Comparison of ENCODE assay signal across 29 mouse cellular contexts in the genomic region with DNA sequence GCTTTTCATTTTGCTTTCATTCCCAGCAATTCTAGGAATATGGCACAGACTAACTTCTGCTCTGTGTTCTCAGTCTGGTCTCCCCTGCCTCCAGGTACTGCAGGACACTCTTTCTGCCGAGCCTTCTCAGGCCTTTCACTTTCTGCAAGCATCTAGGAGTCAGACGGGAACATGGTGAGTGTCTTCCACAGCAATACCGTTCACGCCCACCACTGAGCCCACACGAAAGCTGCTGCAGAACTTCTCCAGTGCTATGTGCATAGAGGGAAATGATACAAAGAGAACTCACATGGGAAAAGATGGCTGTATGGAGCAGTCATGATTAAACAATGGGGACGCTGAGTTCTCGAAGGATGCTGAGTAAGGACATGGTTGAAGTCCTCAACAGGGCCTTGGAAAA. TPM values are rescaled to one million over a fixed set of nuclear protein-coding genes. Genes with fewer than 3 reads are reported as not detected.
DNase-seq lines count a peak whose midpoint lies in the region; ATAC-seq and TF ChIP-seq lines count a peak whose summit lies in the region.
"Had no signal": no experiment of that assay in that cellular context is flagged by ENCODE, and none has a peak within 500 bp of the region (broad histone marks: within the 10 kb centered on the region; RNA-seq: fewer than 3 reads in every experiment).

No protein-coding gene starts in this region.

- no peak for ATAC-seq in forebrain, embryonic 16.5 days
- no peak for ATAC-seq in midbrain, embryonic 11.5 days (ENCODE audit: low FRiP score)
- ATAC-seq: inflammation-experienced regulatory T-cells, adult 6 months had no signal

- peak; percentile 89 for DNase-seq in brain, adult 2 months (ENCODE audit: low read depth, low spot score)
- DNase-seq in layer of hippocampus, postnatal 14 days (ENCODE audit: low spot score in 2 of 2), result peak; percentile 41 to 74
- DNase-seq in left cerebral cortex, postnatal 25 days (ENCODE audit: low spot score in 2 of 2), result peak; percentile 66 to 91
- DNase-seq in gastrocnemius, postnatal 14 days, result no peak
- no peak for DNase-seq in urinary bladder, postnatal 4 days (ENCODE audit: low spot score in 2 of 2)
- no peak for DNase-seq in midbrain, embryonic 11.5 days (ENCODE audit: low spot score, missing footprints)
- DNase-seq: adrenal gland, postnatal 10 days; cerebellum, adult 11 months; cerebellum, postnatal 14 days; gastrocnemius, adult 2 months; heart, postnatal 14 days; kidney, adult 9 months; kidney, postnatal 25 days; lung, embryonic 14.5 days; lung, postnatal 36 days; spleen, adult 18-20 months; thymus, postnatal 4 days had no signal

- no peaks in the 10 kb centered on the region for H3K9me3 ChIP-seq in forebrain, embryonic 16.5 days (ENCODE audit: control insufficient read depth, low read length)
- no peaks in the 10 kb centered on the region for H3K9me3 ChIP-seq in midbrain, embryonic 11.5 days (ENCODE audit: control insufficient read depth, low read length)
- H3K9me3 ChIP-seq: heart, embryonic 12.5 days had no signal

- H3K4me2 ChIP-seq in forebrain, embryonic 16.5 days (ENCODE audit: low read length), result no peak overlapping the region
- H3K4me2 ChIP-seq in midbrain, embryonic 11.5 days, result no peak overlapping the region
- H3K4me2 ChIP-seq: heart, embryonic 12.5 days; hindbrain, embryonic 13.5 days; liver, embryonic 11.5 days; lung, embryonic 14.5 days had no signal

- peak overlapping the region; percentile 57; the same call in 1 of the 2 replicates for H3K27ac ChIP-seq in cortical plate, adult 2 months (ENCODE audit: insufficient read depth, low read length)
- H3K27ac ChIP-seq in forebrain, embryonic 16.5 days (ENCODE audit: low read length), result no peak overlapping the region
- H3K27ac ChIP-seq in midbrain, embryonic 11.5 days (ENCODE audit: low read depth, low read length), result no peak overlapping the region
- H3K27ac ChIP-seq: gastrocnemius, adult 2 months; hindbrain, embryonic 13.5 days had no signal

- no peak overlapping the region for H3K9ac ChIP-seq in forebrain, embryonic 16.5 days (replicated peaks; ENCODE audit: low read depth, low read length)
- no peak overlapping the region for H3K9ac ChIP-seq in midbrain, embryonic 11.5 days (ENCODE audit: low read length)
- H3K9ac ChIP-seq: heart, embryonic 12.5 days; hindbrain, embryonic 13.5 days; lung, embryonic 14.5 days had no signal

- no peak for TF ChIP-seq CTCF in cortical plate, adult 2 months (IDR thresholded peaks at IDR 0.05; ENCODE audit: extremely low read depth, insufficient read depth, low read length)

- H3K36me3 ChIP-seq in forebrain, embryonic 16.5 days (ENCODE audit: control insufficient read depth, insufficient read depth), result no peaks in the 10 kb centered on the region
- H3K36me3 ChIP-seq in midbrain, embryonic 11.5 days (ENCODE audit: control insufficient read depth, insufficient read depth, low read length), result no peaks in the 10 kb centered on the region
- H3K36me3 ChIP-seq: heart, embryonic 12.5 days; hindbrain, embryonic 13.5 days had no signal

- intact Hi-C loops in left cerebral cortex, postnatal 25 days (cut with DNase I), result loop anchor here (5.0 kb wide), 1 partner anchor 84 kb away; no protein-coding TSS in a partner anchor
- intact Hi-C loops in gastrocnemius, postnatal 14 days (cut with DNase I; ENCODE audit: low total_unique reads), result no loop called here

- no peak for TF ChIP-seq POLR2A in cortical plate, adult 2 months (IDR thresholded peaks at IDR 0.05; ENCODE audit: extremely low read depth, insufficient read depth, low read length)

- H3K4me3 ChIP-seq in cortical plate, adult 2 months (ENCODE audit: insufficient read depth, low read length), result no peak overlapping the region
- H3K4me3 ChIP-seq in forebrain, embryonic 16.5 days (replicated peaks; ENCODE audit: low read length), result no peak overlapping the region
- no peak overlapping the region for H3K4me3 ChIP-seq in midbrain, embryonic 11.5 days (ENCODE audit: low read depth, low read length)
- H3K4me3 ChIP-seq: gastrocnemius, adult 2 months; heart, embryonic 12.5 days; hindbrain, embryonic 13.5 days had no signal

- WGBS in forebrain, embryonic 16.5 days, result 91% methylated on average over 7 of the region's 7 CpGs
- 86% methylated on average over 7 of the region's 7 CpGs for WGBS in midbrain, embryonic 11.5 days

- peaks cover 2% of the 10 kb centered on the region; the same call in 1 of the 2 replicates for H3K4me1 ChIP-seq in cortical plate, adult 2 months (ENCODE audit: control insufficient read depth, insufficient read depth, low read length)
- no peaks in the 10 kb centered on the region for H3K4me1 ChIP-seq in forebrain, embryonic 16.5 days (replicated peaks; ENCODE audit: control insufficient read depth, insufficient read depth, low read length)
- H3K4me1 ChIP-seq in midbrain, embryonic 11.5 days (ENCODE audit: control insufficient read depth, insufficient read depth, low read length), result no peaks in the 10 kb centered on the region
- H3K4me1 ChIP-seq: heart, embryonic 12.5 days; hindbrain, embryonic 13.5 days had no signal

- no peaks in the 10 kb centered on the region for H3K27me3 ChIP-seq in forebrain, embryonic 16.5 days (replicated peaks; ENCODE audit: control insufficient read depth, insufficient read depth, low read length)
- no peaks in the 10 kb centered on the region for H3K27me3 ChIP-seq in midbrain, embryonic 11.5 days (ENCODE audit: control insufficient read depth, insufficient read depth, low read length)
- H3K27me3 ChIP-seq: heart, embryonic 12.5 days; hindbrain, embryonic 13.5 days had no signal

RNA-seq across cellular contexts. Expression of a gene that starts 58.4 kb away (rescaled TPM):
- not detected in 2 replicates for polyA plus RNA-seq in cortical plate, adult 2 months (2012; rRNA removed)
- under 1 TPM in 1 of 2 experiments, not detected in 1; 0.19 TPM for total RNA-seq in layer of hippocampus, postnatal 14 days (2021)
- not detected for total RNA-seq in left cerebral cortex, postnatal 25 days (2021)
- polyA plus RNA-seq in forebrain, embryonic 16.5 days (2015; fragmentation: Nextera tagmentation; extraction: Ambion mirVana), result not detected in 2 replicates
- not detected for total RNA-seq in gastrocnemius, postnatal 14 days (2021)
- not detected in 2 replicates for polyA plus RNA-seq in midbrain, embryonic 11.5 days (2014; fragmentation: Nextera tagmentation; extraction: Ambion mirVana)
- total RNA-seq: adrenal gland, postnatal 10 days; gastrocnemius, adult 2 months; granulocyte monocyte progenitor cell, adult 5-6 weeks; heart, postnatal 14 days; megakaryocyte-erythroid progenitor cell, adult 5-6 weeks; midbrain, postnatal 0 days; neutrophil, adult 5-6 weeks had no signal
- polyA plus RNA-seq: forebrain, embryonic 11.5 days; heart, embryonic 12.5 days; hindbrain, embryonic 13.5 days; inflammation-experienced regulatory T-cells, adult 6 months; limb, embryonic 11.5 days; liver, embryonic 11.5 days; lung, embryonic 14.5 days; midbrain, postnatal 0 days had no signal

Comparison
In these comparisons a context has a peak if more than half of its experiments do, and no peak if none do; other contexts are left out.
1. DNase-seq: peak in brain, adult 2 months (single experiment), layer of hippocampus, postnatal 14 days (2 of 2) and left cerebral cortex, postnatal 25 days (2 of 2); none in gastrocnemius, postnatal 14 days (single experiment), urinary bladder, postnatal 4 days (0 of 2) and midbrain, embryonic 11.5 days (single experiment).